Mouse (Mus musculus): ENCODE data around the gene Gsk3b.

DNA sequence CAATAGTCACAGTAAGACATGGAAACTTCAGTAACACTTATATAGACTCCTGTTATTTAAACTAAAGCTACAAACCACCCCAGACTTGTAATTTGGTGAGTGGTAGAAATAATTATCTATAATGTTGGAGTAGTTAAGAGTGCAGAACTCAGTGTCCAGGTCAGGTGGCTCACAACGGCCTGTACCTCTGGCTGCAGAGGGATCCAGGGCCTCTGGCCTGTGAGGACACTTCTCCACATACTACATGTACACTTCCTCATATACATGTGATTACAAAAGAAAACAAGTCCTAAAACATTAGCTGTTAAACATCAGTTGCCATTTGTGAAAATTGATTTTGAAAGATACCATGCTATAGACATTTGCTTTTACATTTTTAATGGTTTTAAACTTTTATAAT lies 29.9 kb downstream of the Gsk3b start:
- no peak for TF ChIP-seq CTCF (IDR thresholded peaks at IDR 0.05; ENCODE audit: low read depth)
- no peak for TF ChIP-seq EP300 (IDR thresholded peaks at IDR 0.05; ENCODE audit: low read depth)

Measured in heart, postnatal 0 days (tissue).